Mouse (Mus musculus): ENCODE data around the gene Rabggtb.
"Not testable (repeated sequence)": the region's sequence is repeated elsewhere in the genome, so short reads cannot be mapped to it uniquely, and the experiment has no call there.

The Rabggtb gene

DNA sequence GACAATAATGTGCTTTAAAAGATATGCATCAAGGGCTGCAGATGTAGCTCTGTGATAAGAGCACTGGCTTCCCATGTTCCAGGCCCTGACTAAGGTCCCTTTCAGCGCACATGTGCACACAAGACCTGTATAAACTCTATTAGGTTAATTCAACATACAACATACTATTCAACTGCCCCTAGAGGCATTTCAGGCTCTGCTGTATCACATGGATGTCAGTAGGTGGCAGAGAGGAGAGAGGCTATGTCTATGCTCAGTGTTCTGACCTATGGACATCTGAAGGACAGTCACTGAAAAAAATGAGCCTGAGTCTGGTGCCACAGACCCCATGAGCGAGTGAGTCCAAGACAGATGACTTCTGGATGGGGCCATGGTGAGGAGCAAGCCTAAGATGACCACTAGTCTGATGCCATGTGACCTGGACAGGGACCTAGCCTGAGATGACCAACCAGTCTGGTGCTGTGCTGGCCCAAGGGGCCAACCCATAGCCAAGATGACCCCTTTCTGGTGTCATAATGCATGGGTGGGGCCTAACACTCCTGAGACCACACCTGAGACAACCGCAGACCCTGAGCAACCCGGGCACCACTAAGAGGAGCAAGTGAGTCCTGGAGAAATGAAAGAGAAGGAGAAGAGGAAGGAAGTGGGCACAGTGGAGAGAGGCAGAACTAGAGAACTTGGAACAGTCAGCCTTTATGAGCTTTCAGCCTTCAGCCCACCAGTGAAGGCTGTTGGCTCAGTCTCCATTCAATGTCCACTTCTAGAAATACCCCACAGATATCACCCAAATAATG, 48.0 kb downstream of the Rabggtb start:
- no peak for DNase-seq (ENCODE audit: low spot score in 2 of 2)

DNA sequence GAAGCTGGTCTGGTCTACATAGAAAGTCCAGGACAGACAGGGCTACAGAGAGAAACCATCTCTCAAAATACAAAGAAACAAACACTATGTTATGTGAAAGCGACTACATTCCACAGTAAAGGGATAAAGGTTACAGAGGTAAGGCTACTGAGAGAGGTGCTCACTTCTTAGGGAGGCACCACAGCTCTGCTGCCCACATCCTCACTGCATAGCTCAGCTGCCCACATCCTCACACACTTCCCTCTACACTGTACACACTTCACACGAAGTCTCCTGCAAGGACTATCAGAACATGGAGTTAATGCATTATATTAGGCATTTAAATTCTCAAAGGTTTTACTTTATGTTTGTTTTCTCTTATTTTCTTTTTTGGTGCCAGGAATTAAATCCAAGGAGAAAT, 49.0 kb downstream of the Rabggtb start:
- no peak for DNase-seq (ENCODE audit: low spot score in 2 of 2)

DNA sequence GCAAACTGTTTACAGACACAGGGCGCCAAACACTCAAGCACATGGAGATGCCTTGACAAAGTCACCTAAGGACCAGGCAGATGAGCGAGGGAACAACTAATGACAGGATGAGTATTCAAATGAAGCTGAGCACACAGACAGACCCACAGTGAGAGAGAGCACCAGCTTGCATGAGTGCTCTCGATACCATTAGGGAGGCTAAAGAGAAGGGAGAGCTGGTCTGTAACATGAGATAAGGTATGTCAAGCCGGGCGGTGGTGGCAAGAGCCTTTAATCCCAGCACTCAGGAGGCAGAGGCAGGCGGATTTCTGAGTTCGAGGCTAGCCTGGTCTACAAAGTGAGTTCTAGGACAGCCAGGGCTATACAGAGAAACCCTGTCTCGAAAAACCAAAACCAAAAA, 52.4 kb downstream of the Rabggtb start:
- DNase-seq (ENCODE audit: low spot score in 2 of 2), result not testable (repeated sequence)

DNA sequence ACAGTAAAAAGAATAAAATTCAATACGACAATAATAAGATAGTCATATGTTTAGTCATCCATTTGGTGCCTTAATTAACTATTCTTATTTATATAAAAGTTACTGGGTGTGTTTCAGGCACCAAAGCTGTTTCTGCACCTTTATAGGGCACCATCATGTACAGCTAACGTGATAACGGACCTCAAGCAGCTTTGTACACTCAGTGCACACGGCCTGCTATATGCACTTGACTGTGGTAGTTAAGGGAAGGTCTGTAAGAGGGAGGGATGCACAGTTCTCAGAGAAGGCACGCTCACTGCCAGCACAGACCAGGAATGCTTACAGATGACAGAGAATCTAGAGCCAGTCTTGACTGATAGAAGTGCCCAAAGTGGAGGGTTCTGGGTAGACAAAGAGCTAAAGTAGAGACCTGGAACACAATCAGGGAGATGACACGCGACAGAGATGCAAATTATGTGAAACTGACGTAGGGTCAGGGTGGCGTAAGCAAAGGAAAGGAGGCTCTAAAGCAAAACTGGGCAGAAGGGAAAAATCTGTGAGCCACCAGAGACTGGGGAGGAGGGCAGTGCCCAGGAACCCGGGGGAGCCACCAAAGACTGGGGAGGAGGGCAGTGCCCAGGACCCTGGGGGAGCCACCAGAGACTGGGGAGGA, 54.3 kb downstream of the Rabggtb start:
- DNase-seq (ENCODE audit: low spot score in 2 of 2), result no peak

Measured in frontal cortex, postnatal 14 days (tissue).